Mouse (Mus musculus) CH12.LX (cell line): Measurements from ENCODE around the gene Fchsd2. TPM values are rescaled to one million over a fixed set of nuclear protein-coding genes. Genes with fewer than 3 reads are reported as not detected.

ENCODE experiments used
- DNase-seq: peaks from one replicate; pipeline ENCODE4 v3.0.0-alpha.2; 2013; ENCODE audit errors: extremely low read depth
- H3K27ac ChIP-seq: 2 replicates; pipeline ENCODE4 v1.5.1; 2012; ENCODE audit warnings: low read depth, mild to moderate bottlenecking, control low read depth, moderate library complexity; ENCODE audit not compliant: insufficient read depth
- H3K27me3 ChIP-seq: replicated peaks from 2 replicates; pipeline ENCODE3; 2012; ENCODE audit warnings: inconsistent platforms
- H3K36me3 ChIP-seq, 2 experiments: replicated peaks in 1 of 2; 2 replicates each; pipeline versions ENCODE3 to v1.6.1; 2012; ENCODE audit warnings: inconsistent platforms in 1 of 2, low read length in 1 of 2, mild to moderate bottlenecking in 1 of 2, mixed read lengths in 1 of 2, moderate library complexity in 1 of 2; ENCODE audit not compliant: control insufficient read depth in 1 of 2, insufficient read depth in 1 of 2
- H3K4me1 ChIP-seq, 2 experiments: 2 replicates each; pipeline ENCODE4 v1.6.1; 2012; ENCODE audit warnings: inconsistent platforms in 1 of 2, moderate library complexity in 1 of 2; ENCODE audit not compliant: insufficient read depth in 2 of 2, control insufficient read depth in 1 of 2
- H3K4me2 ChIP-seq: 2 replicates; pipeline ENCODE4 v1.6.1; 2012; ENCODE audit warnings: low read depth, mild to moderate bottlenecking, control low read depth; ENCODE audit not compliant: poor library complexity, insufficient read depth, severe bottlenecking
- H3K4me3 ChIP-seq, 3 experiments: fragments of 150-350 bp in 1 of 3; sonication (generic) in 1 of 3; replicated peaks in 1 of 3; 2 replicates each; pipeline versions ENCODE3 to v1.5.1; 2011 to 2012; ENCODE audit warnings: low read depth in 2 of 3, low read length in 2 of 3, mild to moderate bottlenecking in 2 of 3, moderate library complexity in 2 of 3, control low read depth in 1 of 3, improper control_type of control experiment in 1 of 3, inconsistent platforms in 1 of 3, mixed read lengths in 1 of 3; ENCODE audit not compliant: poor library complexity in 1 of 3
- H3K79me2 ChIP-seq: replicated peaks from 2 replicates; pipeline ENCODE4 v1.6.1; 2012; ENCODE audit warnings: mild to moderate bottlenecking, moderate library complexity; ENCODE audit not compliant: control insufficient read depth, poor library complexity, insufficient read depth, severe bottlenecking; ENCODE audit errors: extremely low read depth
- H3K9ac ChIP-seq: 2 replicates; pipeline ENCODE4 v1.6.1; 2012; ENCODE audit warnings: low read depth, mild to moderate bottlenecking, control low read depth, moderate library complexity; ENCODE audit not compliant: insufficient read depth
- H3K9me3 ChIP-seq: replicated peaks from 2 replicates; pipeline ENCODE3; 2012; ENCODE audit warnings: low read length, inconsistent platforms, mixed read lengths
- CHD1 ChIP-seq: IDR thresholded peaks from 2 replicates; pipeline ENCODE4 v1.6.1; 2012; ENCODE audit warnings: low read depth, low read length, improper control_type of control experiment, inconsistent platforms
- CTCF ChIP-seq, 2 experiments: IDR thresholded peaks in 1 of 2; conservative IDR thresholded peaks in 1 of 2; 2 replicates each; pipeline ENCODE4 v1.5.1; 2011 to 2012; ENCODE audit warnings: low read depth in 2 of 2, low read length in 2 of 2, improper control_type of control experiment in 1 of 2, inconsistent platforms in 1 of 2, mild to moderate bottlenecking in 1 of 2, moderate library complexity in 1 of 2
- ELF1 ChIP-seq: IDR thresholded peaks from 2 replicates; pipeline ENCODE4 v1.6.1; 2014; ENCODE audit warnings: low read depth, mild to moderate bottlenecking, inconsistent platforms, low read length, improper control_type of control experiment
- EP300 ChIP-seq: IDR thresholded peaks from 2 replicates; pipeline ENCODE4 v1.6.1; 2011; ENCODE audit warnings: low read length, improper control_type of control experiment
- HCFC1 ChIP-seq: IDR thresholded peaks from 2 replicates; pipeline ENCODE4 v1.6.1; 2012; ENCODE audit warnings: low read depth, mild to moderate bottlenecking, inconsistent platforms, low read length, improper control_type of control experiment
- MYC ChIP-seq: IDR thresholded peaks from 2 replicates; pipeline ENCODE4 v1.6.1; 2011; ENCODE audit warnings: low read depth, mild to moderate bottlenecking, improper control_type of control experiment, low read length
- NELFE ChIP-seq: IDR thresholded peaks from 2 replicates; pipeline ENCODE4 v1.6.1; 2011; ENCODE audit warnings: low read depth, low read length, improper control_type of control experiment
- PAX5 ChIP-seq: IDR thresholded peaks from 2 replicates; pipeline ENCODE4 v1.6.1; 2012; ENCODE audit warnings: low read length, inconsistent platforms, mixed read lengths
- POLR2A ChIP-seq: IDR thresholded peaks from 2 replicates; pipeline ENCODE4 v1.6.1; 2011; ENCODE audit warnings: low read depth, mild to moderate bottlenecking, improper control_type of control experiment, low read length
- POLR2AphosphoS2 ChIP-seq: IDR thresholded peaks from 2 replicates; pipeline ENCODE4 v1.6.1; 2011; ENCODE audit warnings: low read depth, low read length, improper control_type of control experiment
- RCOR1 ChIP-seq: conservative IDR thresholded peaks from 2 replicates; pipeline ENCODE4 v1.6.1; 2012; ENCODE audit warnings: low read depth, mild to moderate bottlenecking, inconsistent platforms, low read length, improper control_type of control experiment
- TBP ChIP-seq: conservative IDR thresholded peaks from 2 replicates; pipeline ENCODE4 v1.6.1; 2011; ENCODE audit warnings: low read depth, low read length, improper control_type of control experiment
- TCF12 ChIP-seq: IDR thresholded peaks from 2 replicates; pipeline ENCODE4 v1.6.1; 2014; ENCODE audit warnings: low read depth, mild to moderate bottlenecking, inconsistent platforms, low read length, improper control_type of control experiment
- USF2 ChIP-seq: conservative IDR thresholded peaks from 2 replicates; pipeline ENCODE4 v1.6.1; 2011; ENCODE audit warnings: low read depth, low read length, improper control_type of control experiment
- ZC3H11A ChIP-seq: IDR thresholded peaks from 2 replicates; pipeline ENCODE4 v1.6.1; 2012; ENCODE audit warnings: low read depth, mild to moderate bottlenecking, inconsistent platforms, low read length, improper control_type of control experiment
- dilution Hi-C: fragments of 300-500 bp; cut with MboI; formaldehyde crosslinking; loops from 2 replicates; pipeline ENCODE4 v1.14.3; 2020; ENCODE audit warnings: low sequenced_read_pairs; ENCODE audit not compliant: extremely low pct_unique_long_range_greater_than_20kb, extremely low pct_ligation_motif_present
- in situ Hi-C: fragments of 300-500 bp; cut with MboI; formaldehyde crosslinking; loops from 3 replicates; pipeline ENCODE4 v1.14.3; 2019; ENCODE audit warnings: low sequenced_read_pairs, low pct_ligation_motif_present, low pct_unique_long_range_greater_than_20kb, mixed read lengths
- polyA plus RNA-seq: library from polyadenylated mRNA; unstranded; fragments of >175 nt; gene quantifications from 2 replicates; pipeline ENCODE4 v1.2.1, GENCODE M21; 2012; ENCODE audit warnings: low read depth; ENCODE audit not compliant: insufficient read length
- total RNA-seq, 2 experiments: library from RNA; depleted of rRNA; stranded (reverse); fragments of 300-350 nt in 1 of 2; fragments of >200 nt in 1 of 2; gene quantifications; 2 replicates each; pipeline ENCODE4 v1.2.3; 2012 to 2014

The Fchsd2 gene
- total and polyA plus RNA-seq, 3 experiments = 23.8 to 38.2 (median 25.5) TPM

DNA sequence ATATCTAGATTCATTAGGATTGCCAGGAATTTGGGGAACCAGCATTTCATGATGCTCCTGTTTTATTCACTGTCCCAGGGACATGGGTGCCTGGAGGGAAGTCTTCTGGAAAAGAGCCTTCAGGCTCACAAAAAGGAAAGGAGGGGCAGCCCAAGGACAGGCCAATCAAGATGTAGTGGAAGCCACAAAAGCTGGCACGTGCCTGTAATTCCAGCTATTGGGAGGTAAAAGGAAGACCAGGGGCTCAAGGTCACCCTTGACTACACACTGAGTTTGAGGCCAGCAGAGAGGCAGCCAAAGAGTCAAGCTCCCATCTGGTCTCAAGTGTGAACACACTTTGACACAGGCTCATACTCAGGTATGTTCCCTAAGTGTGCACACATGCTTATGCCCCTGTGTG, 202.8 kb downstream of the Fchsd2 start:
- Histone ChIP-seq H3K4me1 (peaks cover 12 to 75% of the 10 kb centered on the region in 2 experiments), H3K4me3 (no peak overlapping the region), H3K36me3 (peaks cover 44 to 87% of the 10 kb centered on the region in 2 experiments), H3K79me2 (peaks cover 4% of the 10 kb centered on the region), H3K27me3 (no peaks in the 10 kb centered on the region), H3K27ac (no peak overlapping the region), H3K9me3 (no peaks in the 10 kb centered on the region), H3K9ac (no peak overlapping the region), H3K4me2 (no peak overlapping the region)
- no peak for TF ChIP-seq POLR2AphosphoS2
- TF ChIP-seq ZC3H11A = no peak
- in situ Hi-C loops (no loop called here), dilution Hi-C loops (no loop called here)
- no peak for DNase-seq

DNA sequence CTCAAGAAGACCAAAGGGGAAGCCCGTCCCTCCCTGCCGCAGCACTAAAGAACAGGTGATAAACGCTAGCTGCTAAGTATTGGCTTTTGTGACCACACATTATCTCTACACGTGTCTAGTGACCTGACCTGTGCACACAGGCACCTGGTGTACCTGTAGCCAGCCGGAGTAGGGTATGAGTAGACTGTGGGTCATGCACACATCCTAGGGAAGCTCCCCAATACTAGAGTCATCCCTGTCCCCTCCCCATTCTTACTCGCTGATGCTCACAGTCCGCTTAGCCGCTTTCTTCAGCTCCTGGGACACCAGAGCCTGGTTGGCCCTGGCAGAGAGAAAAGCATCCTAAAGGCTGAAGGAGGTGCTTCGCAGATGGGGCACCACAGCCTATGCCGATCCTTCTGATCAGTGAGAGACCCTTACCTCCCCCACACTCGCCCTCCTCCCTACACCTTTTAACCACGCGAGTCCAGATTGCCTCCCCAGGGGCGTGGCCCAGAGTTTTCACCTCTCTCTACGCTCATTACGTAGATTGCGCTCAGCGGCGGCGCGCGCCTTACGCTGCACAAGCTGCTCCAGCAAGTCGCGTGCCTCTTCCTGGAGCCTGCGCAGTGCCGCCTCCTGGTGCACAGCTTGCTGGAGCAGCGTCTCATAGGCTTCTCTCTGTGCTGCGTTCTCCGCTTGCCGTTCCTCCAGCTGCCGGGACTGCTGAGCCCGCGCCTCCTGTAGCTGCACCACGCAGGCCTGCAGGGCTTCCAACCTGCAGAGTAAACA, 203.8 kb downstream of the Fchsd2 start:
- TF ChIP-seq PAX5 (no peak), HCFC1 (no peak), CTCF (conservative IDR thresholded peaks at IDR 0.05 in 1 of 2, IDR thresholded peaks at IDR 0.05 in 1 of 2; ENCODE audit: low read depth in 2 of 2, low read length in 2 of 2) (no peak), MYC (no peak), NELFE (no peak), CHD1 (no peak), TBP (no peak), TCF12 (no peak), ZC3H11A (no peak), POLR2AphosphoS2 (no peak), RCOR1 (no peak), EP300 (no peak), POLR2A (no peak), ELF1 (no peak), USF2 (no peak)
- Histone ChIP-seq H3K9ac (no peak overlapping the region), H3K36me3 (peaks cover 38 to 77% of the 10 kb centered on the region in 2 experiments), H3K4me3 (no peak overlapping the region), H3K4me2 (no peak overlapping the region), H3K9me3 (no peaks in the 10 kb centered on the region), H3K27ac (no peak overlapping the region), H3K27me3 (no peaks in the 10 kb centered on the region), H3K4me1 (peaks cover 12 to 66% of the 10 kb centered on the region in 2 experiments), H3K79me2 (peaks cover 6% of the 10 kb centered on the region)
- DNase-seq = no peak
- dilution Hi-C loops (no loop called here), in situ Hi-C loops (no loop called here)
